Mouse (Mus musculus): ENCODE data around the gene Hmg20b. TPM values are rescaled to one million over a fixed set of nuclear protein-coding genes. Genes with fewer than 3 reads are reported as not detected.

The Hmg20b gene
- polyA plus RNA-seq, 1 experiment, result 106 TPM

DNA sequence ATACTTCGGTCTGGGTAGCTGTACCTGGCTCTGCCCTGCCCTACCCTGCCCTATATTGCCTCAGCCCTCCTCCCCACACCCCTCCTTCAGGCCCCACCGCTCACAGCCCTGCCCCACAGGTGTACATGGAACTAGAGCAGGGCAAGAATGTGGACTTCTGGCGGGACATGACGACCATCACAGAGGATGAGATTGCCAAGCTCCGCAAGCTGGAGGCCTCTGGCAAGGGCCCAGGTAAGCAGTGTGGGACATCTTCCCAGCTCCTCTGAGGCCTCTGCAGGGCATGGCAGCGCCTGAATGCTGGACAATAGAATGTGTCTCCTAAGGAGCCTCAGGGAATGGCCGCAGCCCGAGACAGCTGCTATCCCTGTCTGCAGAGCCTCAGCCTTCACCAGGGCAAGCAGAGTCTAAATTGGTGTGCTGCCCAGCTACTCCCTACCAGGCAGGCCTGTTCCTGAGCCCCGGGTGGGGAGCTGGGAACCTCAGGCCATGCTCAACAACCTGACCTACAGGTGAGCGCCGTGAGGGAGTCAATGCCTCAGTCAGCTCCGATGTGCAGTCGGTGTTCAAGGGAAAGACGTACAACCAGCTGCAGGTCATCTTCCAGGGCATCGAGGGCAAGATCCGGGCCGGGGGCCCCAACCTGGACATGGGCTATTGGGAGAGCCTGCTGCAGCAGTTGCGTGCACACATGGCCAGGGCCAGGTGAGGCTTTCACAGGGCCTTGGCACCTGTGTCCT, 26.3 kb downstream of the Hmg20b start:
- DNase-seq, result no peak
- peaks cover 15% of the 10 kb centered on the region for H3K4me1 ChIP-seq (ENCODE audit: control insufficient read depth, insufficient read depth, low read length)
- H3K4me3 ChIP-seq (replicated peaks; ENCODE audit: extremely low read depth, low read depth, low read length), result no peak overlapping the region
- WGBS, result 92% methylated on average over 18 of the region's 18 CpGs
- no peak for TF ChIP-seq POLR2A (IDR thresholded peaks at IDR 0.05; ENCODE audit: borderline replicate concordance, extremely low read depth, low read depth, low read length)
- no peak for TF ChIP-seq CTCF (IDR thresholded peaks at IDR 0.05; ENCODE audit: insufficient read depth, low read length)

DNA sequence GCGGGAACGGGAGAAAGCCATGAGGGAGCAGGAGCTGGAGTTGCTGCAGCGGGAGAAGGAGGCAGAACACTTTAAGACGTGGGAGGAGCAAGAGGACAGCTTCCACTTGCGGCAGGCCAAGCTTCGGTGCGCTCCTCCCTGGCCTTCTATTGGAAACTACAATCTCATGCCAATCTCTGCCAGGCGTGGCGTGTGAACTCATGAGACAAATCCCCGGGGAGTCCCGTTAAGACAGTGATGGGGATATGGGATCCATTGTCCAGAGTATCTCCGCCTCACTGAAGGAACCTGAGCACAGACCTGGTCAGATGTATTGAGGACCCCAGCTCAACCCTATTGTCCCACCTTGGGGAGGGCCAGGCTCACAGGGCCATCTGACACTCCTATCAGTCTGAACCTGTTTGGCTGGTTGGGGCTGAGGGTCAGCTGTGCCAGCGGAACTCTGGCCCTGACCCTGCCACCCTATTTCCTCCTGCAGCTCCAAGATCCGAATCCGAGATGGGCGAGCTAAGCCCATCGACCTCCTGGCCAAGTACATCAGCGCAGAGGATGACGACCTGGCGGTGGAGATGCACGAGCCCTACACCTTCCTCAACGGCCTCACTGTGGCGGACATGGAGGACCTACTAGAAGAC, 27.0 kb downstream of the Hmg20b start:
- Histone ChIP-seq H3K4me1 (ENCODE audit: control insufficient read depth, insufficient read depth, low read length) (peaks cover 14% of the 10 kb centered on the region), H3K4me3 (replicated peaks; ENCODE audit: extremely low read depth, low read depth, low read length) (no peak overlapping the region)
- no peak for DNase-seq
- TF ChIP-seq POLR2A (IDR thresholded peaks at IDR 0.05; ENCODE audit: borderline replicate concordance, extremely low read depth, low read depth, low read length) (no peak), CTCF (IDR thresholded peaks at IDR 0.05; ENCODE audit: insufficient read depth, low read length) (no peak)
- WGBS, result 88% methylated on average over 23 of the region's 23 CpGs

DNA sequence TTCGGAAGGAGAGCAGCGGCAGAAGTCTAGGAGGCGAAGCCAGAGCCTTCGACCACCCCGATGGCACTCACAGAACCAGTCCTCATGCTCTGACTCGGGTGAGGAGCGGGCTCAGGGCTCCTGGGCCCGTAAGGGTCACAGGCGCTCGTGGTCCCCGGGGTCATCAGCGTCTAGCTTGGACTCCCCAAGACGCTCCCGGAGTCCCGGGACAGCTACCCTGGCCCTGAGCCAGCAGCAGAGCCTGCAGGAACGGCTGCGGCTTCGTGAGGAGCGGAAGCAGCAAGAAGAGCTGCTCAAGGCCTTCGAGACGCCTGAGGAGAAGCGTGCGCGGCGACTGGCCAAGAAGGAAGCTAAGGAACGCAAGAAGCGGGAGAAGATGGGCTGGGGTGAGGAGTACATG, 27.8 kb downstream of the Hmg20b start:
- no peak for TF ChIP-seq CTCF (IDR thresholded peaks at IDR 0.05; ENCODE audit: insufficient read depth, low read length)
- Histone ChIP-seq H3K4me3 (replicated peaks; ENCODE audit: extremely low read depth, low read depth, low read length) (no peak overlapping the region), H3K4me1 (ENCODE audit: control insufficient read depth, insufficient read depth, low read length) (peaks cover 11% of the 10 kb centered on the region; the same call in 1 of the 2 replicates)
- DNase-seq, result no peak
- WGBS, result 88% methylated on average over 27 of the region's 27 CpGs

DNA sequence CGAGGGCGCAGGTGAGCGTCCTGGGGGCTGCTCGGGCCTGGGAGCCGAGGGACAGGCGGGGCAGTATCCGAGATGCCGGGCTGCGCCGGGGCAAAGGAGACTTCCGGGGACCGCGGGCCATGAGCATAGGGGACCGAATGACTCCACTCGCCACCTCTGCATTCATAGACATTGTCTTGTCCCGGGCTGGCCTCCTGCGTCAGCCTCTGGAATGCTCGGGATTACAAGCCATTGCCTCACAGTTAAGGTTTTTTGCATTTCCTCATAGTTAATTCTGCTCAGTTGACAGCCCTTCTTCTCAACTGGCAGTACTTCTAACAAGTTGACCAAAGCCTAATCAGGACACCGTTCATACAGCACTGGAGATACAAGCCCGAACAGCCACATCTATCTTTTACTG, 28.8 kb downstream of the Hmg20b start:
- no peak for TF ChIP-seq POLR2A (IDR thresholded peaks at IDR 0.05; ENCODE audit: borderline replicate concordance, extremely low read depth, low read depth, low read length)
- TF ChIP-seq CTCF (IDR thresholded peaks at IDR 0.05; ENCODE audit: insufficient read depth, low read length), result no peak
- DNase-seq, result no peak
- WGBS, result 2% methylated on average over 20 of the region's 20 CpGs
- H3K4me3 ChIP-seq (replicated peaks; ENCODE audit: extremely low read depth, low read depth, low read length), result peak overlapping the region; percentile 71
- H3K4me1 ChIP-seq (ENCODE audit: control insufficient read depth, insufficient read depth, low read length), result peaks cover 8% of the 10 kb centered on the region; the same call in 1 of the 2 replicates

DNA sequence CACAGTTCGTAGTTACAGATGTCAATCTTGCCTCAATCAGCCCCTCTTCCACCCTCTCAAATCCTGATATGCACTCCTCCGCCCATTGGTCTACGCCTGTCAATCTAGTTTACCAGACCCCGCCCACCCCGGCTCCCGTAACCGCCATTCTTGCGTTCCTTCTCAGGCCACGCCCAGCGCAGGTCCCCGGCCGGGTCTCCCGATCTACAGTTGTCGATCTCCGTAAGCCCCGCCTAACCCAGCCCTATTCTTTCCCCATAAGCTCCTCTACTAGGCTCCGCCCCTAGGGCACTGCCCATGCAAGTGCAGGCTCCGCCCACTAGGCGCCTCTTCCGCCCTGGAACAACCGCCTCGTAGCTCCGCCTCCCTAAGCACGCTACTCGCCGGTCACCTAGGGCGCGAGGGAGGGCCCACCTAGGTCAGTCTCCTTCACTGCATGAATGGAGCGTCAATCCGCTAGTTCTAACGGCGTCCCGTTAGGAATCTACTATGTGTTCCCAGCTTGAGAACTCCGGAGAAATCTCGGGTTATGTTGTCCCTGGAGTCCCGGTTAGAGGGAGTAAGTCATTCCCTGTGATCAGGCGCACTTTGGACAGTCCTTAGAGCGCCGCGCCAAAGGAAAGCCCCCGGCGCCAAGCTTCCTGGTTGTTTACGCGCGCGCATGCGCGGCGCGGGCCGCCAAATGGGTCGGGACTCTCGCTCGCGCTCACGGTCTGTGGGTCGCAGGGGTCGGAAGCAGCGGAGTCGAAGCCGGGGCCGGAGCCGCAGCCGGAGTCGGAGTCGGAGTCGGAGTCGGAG, 29.5 kb downstream of the Hmg20b start, which contains the start of gene Cactin:
Gene Cactin, plus strand, starts transcription at position 554 of the 798 bp plus-strand sequence.
- WGBS, result under 1% methylated on average over 68 of the region's 68 CpGs
- H3K4me3 ChIP-seq (replicated peaks; ENCODE audit: extremely low read depth, low read depth, low read length), result peak within 1 kb of the TSS; percentile 71
- DNase-seq, result peak; percentile 97
- H3K4me1 ChIP-seq (ENCODE audit: control insufficient read depth, insufficient read depth, low read length), result peaks cover 5% of the 10 kb centered on the region; the same call in 1 of the 2 replicates
- TF ChIP-seq POLR2A (IDR thresholded peaks at IDR 0.05; ENCODE audit: borderline replicate concordance, extremely low read depth, low read depth, low read length) (peak; percentile 74; the same call in 1 of the 2 replicates), CTCF (IDR thresholded peaks at IDR 0.05; ENCODE audit: insufficient read depth, low read length) (no peak)

DNA sequence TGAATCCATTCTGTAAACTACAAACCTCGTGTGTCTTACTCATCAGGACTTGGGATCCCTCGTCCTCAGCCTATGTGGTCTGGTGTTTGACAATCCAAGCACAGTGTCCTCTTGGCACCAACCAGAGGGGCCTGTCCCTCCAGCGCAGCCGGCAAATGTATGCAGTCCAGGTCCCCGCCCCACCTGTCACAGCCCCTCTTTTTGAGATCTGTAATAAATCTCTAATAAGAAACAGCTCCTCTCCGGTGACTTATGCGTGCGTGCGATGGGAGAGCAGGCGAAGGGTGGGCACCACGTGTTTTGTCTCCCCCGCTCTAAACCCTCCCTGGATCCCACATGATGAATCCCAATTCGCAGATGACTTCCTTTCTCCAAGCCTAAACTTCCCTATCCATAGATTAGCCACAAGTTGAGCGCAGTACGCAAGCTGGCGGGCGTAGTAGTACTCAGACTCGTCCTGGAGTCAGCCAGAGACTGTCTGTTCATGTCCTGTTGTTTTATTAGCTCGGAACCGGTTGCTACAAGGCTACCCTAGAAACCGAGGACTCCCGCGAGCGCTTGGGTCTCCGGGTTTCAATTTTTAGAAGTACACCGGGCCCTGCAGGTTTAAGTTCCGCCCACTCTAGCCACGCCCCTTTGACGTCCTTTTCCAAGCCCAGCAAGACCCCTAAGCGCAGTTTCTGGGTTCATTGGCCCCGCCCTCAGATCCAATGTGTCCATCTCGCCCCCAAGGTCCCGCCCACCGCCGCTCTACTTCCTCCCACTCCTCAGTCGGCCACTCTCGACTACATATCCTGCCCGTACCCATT, 30.3 kb downstream of the Hmg20b start:
- H3K4me1 ChIP-seq (ENCODE audit: control insufficient read depth, insufficient read depth, low read length), result peaks cover 5% of the 10 kb centered on the region; the same call in 1 of the 2 replicates
- TF ChIP-seq CTCF (IDR thresholded peaks at IDR 0.05; ENCODE audit: insufficient read depth, low read length), result no peak
- no peak for DNase-seq
- H3K4me3 ChIP-seq (replicated peaks; ENCODE audit: extremely low read depth, low read depth, low read length), result peak overlapping the region; percentile 65
- WGBS, result 1% methylated on average over 38 of the region's 38 CpGs

DNA sequence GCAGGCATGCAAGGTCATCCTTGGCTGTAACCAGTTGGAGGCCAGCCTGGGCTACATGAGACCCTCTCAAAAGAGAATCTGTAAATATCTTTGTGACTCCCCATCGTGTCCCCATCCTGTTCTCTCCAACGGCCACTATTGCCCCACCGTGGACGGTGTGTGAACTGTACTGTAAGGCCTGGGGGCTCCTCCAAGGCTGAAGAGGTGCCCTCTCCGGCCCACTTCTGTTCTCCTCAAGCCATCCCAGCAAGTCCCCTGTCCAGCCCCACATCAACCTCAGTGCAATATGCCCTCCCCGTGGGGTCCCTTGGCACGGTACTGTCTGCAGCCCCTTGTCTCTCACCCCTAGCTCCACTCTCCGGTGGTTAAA, 31.0 kb downstream of the Hmg20b start:
- 19% methylated on average over 8 of the region's 8 CpGs for WGBS
- no peak for DNase-seq
- Histone ChIP-seq H3K4me1 (ENCODE audit: control insufficient read depth, insufficient read depth, low read length) (peaks cover 5% of the 10 kb centered on the region; the same call in 1 of the 2 replicates), H3K4me3 (replicated peaks; ENCODE audit: extremely low read depth, low read depth, low read length) (no peak overlapping the region)
- TF ChIP-seq POLR2A (IDR thresholded peaks at IDR 0.05; ENCODE audit: borderline replicate concordance, extremely low read depth, low read depth, low read length) (no peak), CTCF (IDR thresholded peaks at IDR 0.05; ENCODE audit: insufficient read depth, low read length) (no peak)

DNA sequence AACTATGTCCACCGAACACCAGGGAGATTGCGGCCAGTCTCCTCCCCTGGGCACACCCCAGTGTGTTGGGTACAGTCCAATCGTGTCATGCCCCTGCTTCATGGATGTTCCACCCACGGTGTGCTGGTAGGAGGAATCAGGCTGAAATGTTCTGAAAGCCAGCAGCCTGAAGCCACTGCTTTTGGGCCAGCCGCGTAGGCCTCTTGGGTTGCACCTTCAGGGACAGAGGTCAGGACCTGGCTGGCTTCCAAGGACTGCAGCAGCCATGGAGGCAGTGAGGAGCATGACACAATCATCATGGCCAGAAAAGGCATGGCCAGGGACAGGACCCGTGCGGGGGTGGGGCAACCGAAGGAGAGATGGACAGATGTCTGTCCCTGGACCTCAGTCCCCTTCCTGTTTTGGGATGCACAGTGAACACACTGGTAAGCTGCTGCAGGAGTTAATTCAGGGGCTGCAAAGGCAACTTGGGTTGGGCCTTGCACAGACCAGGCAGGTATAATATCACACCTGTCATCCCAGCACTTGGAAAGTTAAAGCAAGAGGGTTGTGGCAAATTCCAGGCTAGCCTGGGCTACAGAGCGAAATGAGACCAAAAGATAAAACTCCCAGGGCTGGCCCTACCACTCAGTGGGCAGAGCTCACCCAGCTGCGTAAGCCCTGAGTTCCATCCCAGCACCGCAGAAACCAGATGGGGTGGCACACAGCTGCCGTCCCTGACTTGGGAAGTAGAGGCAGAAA, 31.5 kb downstream of the Hmg20b start:
- no peak for DNase-seq
- 71% methylated on average over 13 of the region's 13 CpGs for WGBS
- peaks cover 5% of the 10 kb centered on the region; the same call in 1 of the 2 replicates for H3K4me1 ChIP-seq (ENCODE audit: control insufficient read depth, insufficient read depth, low read length)
- no peak overlapping the region for H3K4me3 ChIP-seq (replicated peaks; ENCODE audit: extremely low read depth, low read depth, low read length)
- TF ChIP-seq POLR2A (IDR thresholded peaks at IDR 0.05; ENCODE audit: borderline replicate concordance, extremely low read depth, low read depth, low read length) (no peak), CTCF (IDR thresholded peaks at IDR 0.05; ENCODE audit: insufficient read depth, low read length) (no peak)

Data from lung, adult 2 months (tissue).